Mouse (Mus musculus) myocyte (in vitro differentiated cells): ENCODE results near the gene Dlx2. TPM values are rescaled to one million over a fixed set of nuclear protein-coding genes. Genes with fewer than 3 reads are reported as not detected.
A peak's percentile ranks its signal among the peaks of the same experiment; 100 is the strongest.

Source experiments
- H3K27me3 ChIP-seq: one replicate; pipeline ENCODE4 v1.6.1; 2011; ENCODE audit not compliant: control insufficient read depth, insufficient read depth, insufficient read length
- H3K36me3 ChIP-seq: one replicate; pipeline ENCODE4 v1.6.1; 2011; ENCODE audit not compliant: control insufficient read depth, insufficient read depth
- H3K4me2 ChIP-seq: one replicate; pipeline ENCODE4 v1.6.1; 2011; ENCODE audit warnings: low read depth, control low read depth
- H3K4me3 ChIP-seq: one replicate; pipeline ENCODE4 v1.5.1; 2011; ENCODE audit warnings: mild to moderate bottlenecking, control low read depth, moderate library complexity
- H3K79me2 ChIP-seq: one replicate; pipeline ENCODE4 v1.6.1; 2011; ENCODE audit not compliant: control insufficient read depth, insufficient read depth
- H3ac ChIP-seq: one replicate; pipeline ENCODE4 v1.6.1; 2011; ENCODE audit not compliant: control insufficient read depth, insufficient read length
- CEBPB ChIP-seq: IDR thresholded peaks from 2 replicates; pipeline ENCODE4 v1.6.1; 2011; ENCODE audit warnings: mild to moderate bottlenecking, moderate library complexity; ENCODE audit not compliant: poor library complexity, insufficient read depth, severe bottlenecking
- E2F4 ChIP-seq: IDR thresholded peaks from one replicate; pipeline ENCODE4 v1.6.1; 2011; ENCODE audit warnings: mild to moderate bottlenecking, control low read depth, moderate library complexity; ENCODE audit not compliant: insufficient read depth
- MAX ChIP-seq: IDR thresholded peaks from one replicate; pipeline ENCODE4 v1.6.1; 2011; ENCODE audit warnings: low read depth, mild to moderate bottlenecking, control low read depth
- MYOD1 ChIP-seq, 3 experiments: IDR thresholded peaks; one replicate each; pipeline ENCODE4 v1.6.1; 2011; ENCODE audit warnings: control low read depth in 2 of 3, low read depth in 2 of 3, mild to moderate bottlenecking in 2 of 3, moderate library complexity in 1 of 3; ENCODE audit not compliant: insufficient read length in 2 of 3, control insufficient read depth in 1 of 3
- MYOG ChIP-seq, 3 experiments: IDR thresholded peaks; one replicate each; pipeline ENCODE4 v1.6.1; 2011; ENCODE audit warnings: control low read depth in 2 of 3, low read depth in 2 of 3, mild to moderate bottlenecking in 2 of 3; ENCODE audit not compliant: insufficient read length in 2 of 3, control insufficient read depth in 1 of 3, insufficient read depth in 1 of 3
- POLR2A ChIP-seq: IDR thresholded peaks from one replicate; pipeline ENCODE4 v1.6.1; 2011; ENCODE audit warnings: low read depth, mild to moderate bottlenecking, control low read depth, moderate library complexity; ENCODE audit not compliant: insufficient read length
- POLR2AphosphoS2 ChIP-seq: IDR thresholded peaks from one replicate; pipeline ENCODE4 v1.6.1; 2011; ENCODE audit warnings: low read depth, control low read depth; ENCODE audit not compliant: insufficient read length
- REST ChIP-seq: IDR thresholded peaks from one replicate; pipeline ENCODE4 v1.6.1; 2011; ENCODE audit warnings: mild to moderate bottlenecking, control low read depth, moderate library complexity; ENCODE audit not compliant: insufficient read depth, insufficient read length
- SRF ChIP-seq: IDR thresholded peaks from one replicate; pipeline ENCODE4 v1.6.1; 2011; ENCODE audit warnings: low read depth; ENCODE audit not compliant: control insufficient read depth, insufficient read length
- TCF12 ChIP-seq: IDR thresholded peaks from one replicate; pipeline ENCODE4 v1.6.1; 2011; ENCODE audit warnings: mild to moderate bottlenecking, control low read depth; ENCODE audit not compliant: poor library complexity, insufficient read depth, severe bottlenecking
- TCF3 ChIP-seq: IDR thresholded peaks from one replicate; pipeline ENCODE4 v1.6.1; 2011; ENCODE audit warnings: low read depth, control low read depth; ENCODE audit not compliant: insufficient read length
- USF1 ChIP-seq: IDR thresholded peaks from one replicate; pipeline ENCODE4 v1.6.1; 2011; ENCODE audit warnings: low read depth, mild to moderate bottlenecking, control low read depth, moderate library complexity
- polyA plus RNA-seq: library from polyadenylated mRNA; unstranded; fragments of >200 nt; fragmentation: generic; extraction: Trizol; gene quantifications from one replicate; pipeline ENCODE4 v1.2.1, GENCODE M21; 2012; ENCODE audit warnings: missing spikeins

The Dlx2 gene
- polyA plus RNA-seq, 1 experiment, result 1.7 TPM

DNA sequence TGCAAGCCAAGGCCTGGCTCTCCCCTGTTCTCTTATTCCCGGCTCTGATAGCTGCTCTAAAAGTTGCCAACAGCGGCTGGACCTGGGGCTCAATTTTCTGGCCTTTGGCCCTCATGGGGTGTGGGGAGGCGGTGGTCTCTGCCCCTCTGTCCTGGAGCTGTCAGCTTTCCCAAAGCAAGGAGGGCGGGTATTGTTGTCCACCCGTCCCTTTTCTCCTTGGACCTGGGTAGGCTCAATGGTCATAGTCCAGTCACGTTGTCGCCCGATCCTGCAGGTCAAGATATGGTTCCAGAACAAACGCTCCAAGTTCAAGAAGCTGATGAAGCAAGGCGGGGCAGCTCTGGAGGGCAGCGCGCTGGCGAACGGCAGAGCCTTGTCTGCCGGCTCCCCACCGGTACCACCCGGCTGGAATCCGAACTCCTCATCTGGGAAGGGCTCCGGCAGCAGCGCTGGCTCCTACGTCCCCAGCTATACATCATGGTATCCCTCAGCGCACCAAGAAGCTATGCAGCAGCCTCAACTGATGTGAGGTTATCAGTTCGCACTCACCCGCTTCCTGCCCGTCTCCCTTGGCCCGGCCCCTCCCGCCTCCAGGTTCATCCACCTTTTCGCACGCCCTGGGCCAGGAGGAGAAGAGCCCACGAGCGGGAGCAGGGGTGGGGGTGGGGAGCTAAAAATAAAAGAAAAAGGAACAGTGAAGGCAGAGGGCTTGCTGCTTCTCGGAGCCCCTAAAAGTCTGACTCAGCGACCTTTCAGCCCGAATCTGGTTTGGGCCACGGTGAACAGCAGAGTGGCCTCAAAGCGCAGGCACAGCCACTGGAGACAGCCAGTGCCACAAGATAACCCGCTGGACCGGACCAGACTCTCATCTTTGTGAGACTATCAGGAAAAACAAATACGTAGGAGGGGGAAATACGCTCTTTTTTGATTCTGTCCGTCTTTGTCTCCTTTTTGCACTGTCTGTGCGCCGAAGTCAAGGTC is 14.3 kb downstream of the Dlx2 start:
- Histone ChIP-seq H3ac (no peak overlapping the region), H3K36me3 (no peaks in the 10 kb centered on the region), H3K4me2 (no peak overlapping the region), H3K27me3 (no peaks in the 10 kb centered on the region), H3K4me3 (no peak overlapping the region), H3K79me2 (no peaks in the 10 kb centered on the region)
- TF ChIP-seq REST (no peak), USF1 (no peak), E2F4 (no peak), SRF (no peak), POLR2AphosphoS2 (no peak), MAX (no peak), MYOG (IDR thresholded peaks at IDR 0.05; ENCODE audit: control insufficient read depth in 1 of 3, insufficient read depth in 1 of 3, insufficient read length in 2 of 3, low read depth in 2 of 3) (no peak), POLR2A (no peak), TCF12 (no peak), CEBPB (no peak), TCF3 (no peak), MYOD1 (IDR thresholded peaks at IDR 0.05; ENCODE audit: control insufficient read depth in 1 of 3, insufficient read length in 2 of 3, low read depth in 2 of 3) (no peak)

DNA sequence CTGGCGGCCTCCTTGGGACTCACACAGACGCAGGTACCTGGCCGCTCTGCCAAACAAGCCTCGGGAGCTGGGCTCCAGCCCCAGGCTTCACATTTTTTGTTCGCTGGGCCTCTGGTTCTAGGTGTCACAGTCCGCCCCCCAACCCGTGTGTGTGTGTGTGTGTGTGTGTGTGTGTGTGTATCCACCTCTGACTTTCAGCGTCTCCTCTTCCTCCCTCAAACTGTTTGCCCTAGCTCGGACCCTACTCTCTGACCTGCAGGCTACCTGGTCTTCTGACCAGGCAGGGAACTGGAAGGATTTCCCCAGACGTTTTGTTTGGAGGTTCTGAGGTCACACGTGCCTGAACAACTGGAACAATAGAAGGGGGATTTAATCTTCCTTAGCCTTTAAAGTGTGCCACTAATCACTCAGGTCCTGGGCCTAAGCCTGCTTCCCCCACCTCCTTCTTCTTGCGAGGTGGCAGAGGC is 15.4 kb downstream of the Dlx2 start:
- Histone ChIP-seq H3K4me3 (peak overlapping the region; percentile 62), H3K4me2 (peak overlapping the region; percentile 100), H3ac (no peak overlapping the region), H3K36me3 (no peaks in the 10 kb centered on the region), H3K27me3 (no peaks in the 10 kb centered on the region), H3K79me2 (no peaks in the 10 kb centered on the region)
- TF ChIP-seq REST, result no peak
- no peak for TF ChIP-seq SRF
- no peak for TF ChIP-seq POLR2A
- TF ChIP-seq POLR2AphosphoS2, result no peak
- TF ChIP-seq MYOD1 (IDR thresholded peaks at IDR 0.05; ENCODE audit: control insufficient read depth in 1 of 3, insufficient read length in 2 of 3, low read depth in 2 of 3), result no peak
- TF ChIP-seq TCF3, result no peak
- TF ChIP-seq MYOG (IDR thresholded peaks at IDR 0.05; ENCODE audit: control insufficient read depth in 1 of 3, insufficient read depth in 1 of 3, insufficient read length in 2 of 3, low read depth in 2 of 3), result no peak
- no peak for TF ChIP-seq MAX

GRCm38 (mm10) chr2:71530391-71531123 is 16.0 kb downstream of the Dlx2 start:
- peak overlapping the region; percentile 62 for H3K4me3 ChIP-seq
- no peaks in the 10 kb centered on the region for H3K79me2 ChIP-seq
- no peaks in the 10 kb centered on the region for H3K36me3 ChIP-seq
- TF ChIP-seq POLR2A (no peak), MYOD1 (IDR thresholded peaks at IDR 0.05; ENCODE audit: control insufficient read depth in 1 of 3, insufficient read length in 2 of 3, low read depth in 2 of 3) (no peak), USF1 (no peak), MAX (no peak)
- H3K4me2 ChIP-seq, result peak overlapping the region; percentile 100
- no peak overlapping the region for H3ac ChIP-seq
- no peaks in the 10 kb centered on the region for H3K27me3 ChIP-seq

- peak overlapping the region; percentile 62 for H3K4me3 ChIP-seq
- no peaks in the 10 kb centered on the region for H3K27me3 ChIP-seq
- H3K36me3 ChIP-seq, result no peaks in the 10 kb centered on the region
- peak overlapping the region; percentile 22 for H3ac ChIP-seq
- peak; percentile 90 for TF ChIP-seq POLR2AphosphoS2
- TF ChIP-seq MYOD1 (IDR thresholded peaks at IDR 0.05; ENCODE audit: control insufficient read depth in 1 of 3, insufficient read length in 2 of 3, low read depth in 2 of 3), result no peak
- peak; percentile 93 for TF ChIP-seq POLR2A
- no peak for TF ChIP-seq E2F4
- peak; percentile 75; the same call in 1 of the 2 replicates for TF ChIP-seq CEBPB
- no peaks in the 10 kb centered on the region for H3K79me2 ChIP-seq
- H3K4me2 ChIP-seq, result peak overlapping the region; percentile 100
These were observed 16.8 kb downstream of the Dlx2 start for GRCm38 (mm10) chr2:71529511-71530351.
